Mouse (Mus musculus) intestine, postnatal 0 days (tissue): Measurements from ENCODE around the gene Tubal3. TPM values are rescaled to one million over a fixed set of nuclear protein-coding genes. Genes with fewer than 3 reads are reported as not detected.

Source experiments
- ATAC-seq: fragments of 200-750 bp; cut with Nextera tagmentation; 2 replicates; pipeline ENCODE4 v1.8.0; 2017; ENCODE audit warnings: mild to moderate bottlenecking, moderate TSS enrichment, moderate library complexity
- H3K27ac ChIP-seq: fragments of 300-500 bp; sonication (generic); 2 replicates; pipeline ENCODE4 v1.5.1; 2014; ENCODE audit warnings: mild to moderate bottlenecking, low read depth, low read length, moderate library complexity
- H3K27me3 ChIP-seq: fragments of 300-500 bp; sonication (generic); replicated peaks from 2 replicates; pipeline ENCODE4 v1.6.1; 2014; ENCODE audit warnings: low read length, mixed read lengths; ENCODE audit not compliant: control insufficient read depth, insufficient read depth
- H3K36me3 ChIP-seq: fragments of 300-500 bp; sonication (generic); 2 replicates; pipeline ENCODE4 v1.6.1; 2014; ENCODE audit warnings: mild to moderate bottlenecking, moderate library complexity; ENCODE audit not compliant: control insufficient read depth, insufficient read depth
- H3K4me1 ChIP-seq: fragments of 300-500 bp; sonication (generic); replicated peaks from 2 replicates; pipeline ENCODE4 v1.6.1; 2014; ENCODE audit warnings: antibody characterized with exemption, low read length, mixed read lengths; ENCODE audit not compliant: control insufficient read depth, insufficient read depth
- H3K4me2 ChIP-seq: fragments of 300-500 bp; sonication (generic); replicated peaks from 2 replicates; pipeline ENCODE4 v1.6.1; 2014; ENCODE audit warnings: low read depth, mild to moderate bottlenecking, moderate library complexity
- H3K4me3 ChIP-seq: fragments of 300-500 bp; sonication (generic); 2 replicates; pipeline ENCODE4 v1.5.1; 2014; ENCODE audit warnings: low read depth, low read length
- H3K9ac ChIP-seq: fragments of 300-500 bp; sonication (generic); 2 replicates; pipeline ENCODE4 v1.6.1; 2014; ENCODE audit warnings: mild to moderate bottlenecking, low read depth, low read length
- H3K9me3 ChIP-seq: fragments of 300-500 bp; sonication (generic); 2 replicates; pipeline ENCODE4 v1.6.1; 2016; ENCODE audit warnings: mixed run types; ENCODE audit not compliant: control insufficient read depth
- CTCF ChIP-seq: sonication (generic); IDR thresholded peaks from 2 replicates; pipeline ENCODE4 v1.5.1; 2016; ENCODE audit warnings: low read depth, mild to moderate bottlenecking, control low read depth, antibody characterized with exemption, moderate library complexity
- WGBS: fragments of 180-500 bp; shearing (Covaris S2); extraction: QIAGEN DNeasy Blood & Tissue Kit; methylation state at CpG from one replicate; pipeline ENCODE4 v1.1.7; 2014; 5-methylcytosine and 5-hydroxymethylcytosine counted together
- microRNA-seq: library from miRNA; unstranded; fragments of <30 nt; microRNA quantifications from one replicate; pipeline ENCODE4, GENCODE M21; 2016
- polyA plus RNA-seq: library from polyadenylated mRNA; unstranded; fragments of >200 nt; fragmentation: Nextera tagmentation; extraction: Ambion mirVana; gene quantifications from 2 replicates; pipeline ENCODE4 v1.2.1, GENCODE M21; 2015

Tubal3 gene
- polyA plus RNA-seq, 1 experiment from 2014 or later, result 44.1 TPM

DNA sequence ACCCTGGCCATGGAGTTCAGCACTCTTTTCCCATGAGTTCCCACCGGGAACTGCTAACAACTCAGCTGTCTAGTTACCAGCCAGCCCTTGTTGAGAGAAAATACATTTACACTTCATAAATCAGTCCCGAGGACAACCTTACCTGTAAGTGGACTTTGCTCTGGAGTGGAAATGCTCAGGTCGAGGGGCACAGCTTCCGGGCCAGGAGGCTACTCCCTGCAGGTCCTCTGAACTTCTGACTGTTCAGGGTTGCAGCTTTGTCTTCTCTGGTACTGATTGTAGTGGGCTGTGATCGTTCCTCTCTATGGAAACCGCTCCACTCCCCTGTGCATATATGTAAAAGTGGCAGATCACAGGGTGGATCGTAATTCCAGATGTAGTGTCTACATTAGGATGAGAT is 26.6 kb downstream of the Tubal3 start:
- H3K9me3 ChIP-seq, result no peaks in the 10 kb centered on the region
- peak; percentile 79 for ATAC-seq
- H3K9ac ChIP-seq, result no peak overlapping the region
- no peak overlapping the region for H3K4me3 ChIP-seq
- H3K4me1 ChIP-seq, result no peaks in the 10 kb centered on the region
- H3K27me3 ChIP-seq, result no peaks in the 10 kb centered on the region
- peak overlapping the region; percentile 37 for H3K4me2 ChIP-seq
- TF ChIP-seq CTCF, result no peak
- WGBS, result 35% methylated on average over 7 of the region's 7 CpGs
- H3K36me3 ChIP-seq, result no peaks in the 10 kb centered on the region
- H3K27ac ChIP-seq, result no peak overlapping the region; the same call in 1 of the 2 replicates

- no peak for TF ChIP-seq CTCF
- Histone ChIP-seq H3K4me2 (peak within 1 kb of the TSS; percentile 37), H3K9ac (no peak within 1 kb of the TSS), H3K27me3 (no peaks in the 10 kb centered on the region), H3K27ac (no peak within 1 kb of the TSS; the same call in 1 of the 2 replicates), H3K4me3 (no peak within 1 kb of the TSS), H3K36me3 (no peaks in the 10 kb centered on the region), H3K9me3 (no peaks in the 10 kb centered on the region), H3K4me1 (no peaks in the 10 kb centered on the region)
- ATAC-seq, result no peak
- 74% methylated on average over 2 of the region's 2 CpGs for WGBS
These were observed 27.2 kb downstream of the Tubal3 start, which contains the start of gene Ucn3 for GRCm38 (mm10) chr13:3945249-3945648. TSS of gene Ucn3 (minus strand) at chr13:3945349.

DNA sequence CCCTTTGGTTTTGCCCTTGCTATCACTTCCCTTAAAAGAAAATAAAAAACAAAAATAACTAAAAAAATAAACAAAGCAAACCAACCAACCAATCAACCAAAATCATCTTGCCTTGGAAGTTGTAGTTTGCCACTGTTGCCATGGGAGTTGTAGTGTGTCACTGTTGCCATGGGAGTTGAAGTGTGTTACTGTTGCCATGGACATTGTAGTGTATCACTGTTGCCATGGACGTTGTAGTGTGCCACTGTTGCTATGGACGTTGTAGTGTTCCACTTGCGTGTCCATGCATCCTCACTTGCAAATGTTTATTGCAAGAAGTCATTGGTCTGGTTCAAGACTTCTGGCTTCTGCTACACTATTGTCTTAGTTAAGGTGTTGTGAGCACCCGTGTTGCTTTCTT is 29.2 kb downstream of the Tubal3 start:
- 86% methylated on average over 4 of the region's 4 CpGs for WGBS
- Histone ChIP-seq H3K36me3 (no peaks in the 10 kb centered on the region), H3K4me3 (no peak overlapping the region), H3K4me1 (no peaks in the 10 kb centered on the region), H3K27ac (no peak overlapping the region), H3K9me3 (no peaks in the 10 kb centered on the region), H3K9ac (no peak overlapping the region), H3K4me2 (no peak overlapping the region), H3K27me3 (no peaks in the 10 kb centered on the region)
- no peak for TF ChIP-seq CTCF
- ATAC-seq, result no peak

GRCm38 (mm10) chr13:3949477-3949876 is 31.4 kb downstream of the Tubal3 start:
- no peaks in the 10 kb centered on the region for H3K27me3 ChIP-seq
- H3K4me1 ChIP-seq, result no peaks in the 10 kb centered on the region
- H3K9me3 ChIP-seq, result no peaks in the 10 kb centered on the region
- TF ChIP-seq CTCF, result no peak
- no peak for ATAC-seq
- no peak overlapping the region for H3K9ac ChIP-seq
- H3K36me3 ChIP-seq, result no peaks in the 10 kb centered on the region
- no peak overlapping the region for H3K4me3 ChIP-seq
- no peak overlapping the region for H3K27ac ChIP-seq
- no peak overlapping the region for H3K4me2 ChIP-seq
- 87% methylated on average over 4 of the region's 4 CpGs for WGBS

GRCm38 (mm10) chr13:3951198-3951914 is 33.3 kb downstream of the Tubal3 start:
- WGBS, result 78% methylated on average over 6 of the region's 6 CpGs
- H3K9me3 ChIP-seq, result no peaks in the 10 kb centered on the region
- H3K27me3 ChIP-seq, result no peaks in the 10 kb centered on the region

DNA sequence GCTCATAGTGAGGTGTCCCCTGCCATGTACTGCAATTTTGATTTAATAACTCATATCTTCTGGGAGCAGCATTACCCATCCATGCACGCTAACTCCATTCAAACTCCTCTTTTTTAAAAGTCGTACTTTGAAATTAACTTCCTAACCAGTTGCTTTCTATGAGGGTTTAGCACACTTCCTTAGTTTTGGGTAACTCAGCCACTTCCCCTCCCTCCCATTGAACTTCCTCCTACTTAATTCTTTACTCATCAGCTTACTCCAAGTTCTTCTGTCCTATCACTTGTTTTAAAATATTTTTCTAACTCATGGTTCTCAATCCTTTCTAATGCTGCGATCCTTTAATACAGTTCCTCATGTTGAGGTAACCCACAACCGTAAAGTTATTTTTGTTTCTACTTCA is 50.8 kb downstream of the Tubal3 start:
- Histone ChIP-seq H3K4me2 (no peak overlapping the region), H3K4me1 (no peaks in the 10 kb centered on the region), H3K36me3 (no peaks in the 10 kb centered on the region), H3K9ac (no peak overlapping the region), H3K9me3 (no peaks in the 10 kb centered on the region), H3K4me3 (no peak overlapping the region), H3K27ac (no peak overlapping the region), H3K27me3 (no peaks in the 10 kb centered on the region)
- no peak for ATAC-seq
- WGBS, result 89% methylated on average over 4 of the region's 4 CpGs
- TF ChIP-seq CTCF, result no peak

More at GRCm38 (mm10) chr13:3951198-3951914, 33.3 kb downstream of the Tubal3 start:
- Histone ChIP-seq H3K27ac (no peak overlapping the region), H3K36me3 (no peaks in the 10 kb centered on the region), H3K4me2 (no peak overlapping the region), H3K9ac (no peak overlapping the region), H3K4me3 (no peak overlapping the region), H3K4me1 (no peaks in the 10 kb centered on the region)
- peak; percentile 43 for TF ChIP-seq CTCF
- ATAC-seq, result no peak

Small RNAs within 50 kb of the gene (microRNA-seq; reads per million reads assigned to microRNA genes)
- gene Gm22460, result not detected

Other genes with a start within 250 kb of the Tubal3 start
- gene Calml3, start 114.0 kb upstream of the Tubal3 start, polyA plus RNA-seq, result not detected in 2 replicates
- not detected in 2 replicates for gene Calm4, start 80.5 kb upstream of the Tubal3 start, polyA plus RNA-seq
- gene Calm5, start 64.1 kb upstream of the Tubal3 start, polyA plus RNA-seq, result not detected in 2 replicates
- gene Net1, start 54 bp upstream of the Tubal3 start, polyA plus RNA-seq, result 106 and 109 TPM in 2 replicates
- gene Ucn3, start 27.1 kb downstream of the Tubal3 start, polyA plus RNA-seq, result 0.43 and 0.51 TPM in 2 replicates
- 8.5 and 11.0 TPM in 2 replicates for gene Akr1c14, start 130.7 kb downstream of the Tubal3 start, polyA plus RNA-seq
- 0.18 and 0.38 TPM in 2 replicates for gene Akr1c18, start 232.4 kb downstream of the Tubal3 start, polyA plus RNA-seq